Mouse (Mus musculus): ENCODE results near the gene Pnmt. TPM values are rescaled to one million over a fixed set of nuclear protein-coding genes. Genes with fewer than 3 reads are reported as not detected.

The Pnmt gene
- 0.49 and 0.59 TPM in 2 replicates for polyA plus RNA-seq (2014; fragmentation: Nextera tagmentation; extraction: Ambion mirVana)

GRCm38 (mm10) chr11:98385638-98386585 lies at the start of gene Pnmt:
Gene Pnmt (plus strand): TSS chr11:98386450.
- H3K9me3 ChIP-seq (ENCODE audit: control insufficient read depth, low read length): no peaks in the 10 kb centered on the region
- 0 out of 2 replicates have a peak within 1 kb of the TSS, but pooled peaks have one; percentile 10 for H3K4me2 ChIP-seq (ENCODE audit: low read depth, low read length)
- H3K36me3 ChIP-seq (ENCODE audit: control insufficient read depth, insufficient read depth, low read length): peaks cover 2% of the 10 kb centered on the region; the same call in 1 of the 2 replicates
- 62% methylated on average over 21 of the region's 25 CpGs for WGBS
- DNase-seq (ENCODE audit: low spot score) (no peak), ATAC-seq (ENCODE audit: low read depth) (no peak)
- no peaks in the 10 kb centered on the region for H3K4me1 ChIP-seq (ENCODE audit: control insufficient read depth, insufficient read depth, low read length)
- peak within 1 kb of the TSS; percentile 1; the same call in 1 of the 2 replicates for H3K4me3 ChIP-seq (ENCODE audit: low read depth, low read length)
- no peak within 1 kb of the TSS for H3K27ac ChIP-seq (replicated peaks; ENCODE audit: low read depth, low read length)
- H3K27me3 ChIP-seq (replicated peaks; ENCODE audit: control insufficient read depth, insufficient read depth, low read length): peaks cover 49% of the 10 kb centered on the region
- H3K9ac ChIP-seq (ENCODE audit: low read depth, low read length): peak within 1 kb of the TSS; percentile 37; the same call in 1 of the 2 replicates

DNA sequence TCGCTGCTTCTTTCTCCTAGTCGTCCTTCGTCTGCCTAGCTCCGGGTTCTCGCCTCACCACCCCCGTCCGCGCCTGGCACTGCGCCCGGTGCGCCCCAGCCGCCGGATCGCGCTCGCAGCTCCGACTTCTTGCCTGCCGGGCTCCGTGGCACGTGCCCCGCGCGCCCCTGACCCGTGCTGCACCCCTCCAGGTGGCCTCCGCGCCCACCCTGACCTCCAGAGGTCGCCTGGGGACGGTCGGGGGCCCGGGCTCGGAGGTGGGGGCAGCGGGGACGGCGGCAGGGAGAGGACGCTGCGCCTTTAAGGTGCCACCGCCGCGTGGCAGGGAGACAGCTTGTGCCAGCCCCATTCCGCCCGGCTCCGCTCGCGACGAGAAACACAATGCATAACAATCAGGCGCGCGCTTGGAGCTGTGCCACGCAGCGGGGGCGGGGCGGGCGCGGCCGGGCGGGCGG lies 47.7 kb upstream of the Pnmt start:
- Histone ChIP-seq H3K27ac (replicated peaks; ENCODE audit: low read depth, low read length) (no peak overlapping the region), H3K4me1 (ENCODE audit: control insufficient read depth, insufficient read depth, low read length) (peaks cover 10% of the 10 kb centered on the region; the same call in 1 of the 2 replicates), H3K9ac (ENCODE audit: low read depth, low read length) (peak overlapping the region; percentile 66), H3K9me3 (ENCODE audit: control insufficient read depth, low read length) (no peaks in the 10 kb centered on the region), H3K36me3 (ENCODE audit: control insufficient read depth, insufficient read depth, low read length) (no peaks in the 10 kb centered on the region), H3K4me2 (ENCODE audit: low read depth, low read length) (peak overlapping the region; percentile 97), H3K27me3 (replicated peaks; ENCODE audit: control insufficient read depth, insufficient read depth, low read length) (peaks cover 87% of the 10 kb centered on the region), H3K4me3 (ENCODE audit: low read depth, low read length) (peak overlapping the region; percentile 54)
- DNase-seq (ENCODE audit: low spot score) (no peak), ATAC-seq (ENCODE audit: low read depth) (no peak)
- WGBS: 1% methylated on average over 31 of the region's 57 CpGs

DNA sequence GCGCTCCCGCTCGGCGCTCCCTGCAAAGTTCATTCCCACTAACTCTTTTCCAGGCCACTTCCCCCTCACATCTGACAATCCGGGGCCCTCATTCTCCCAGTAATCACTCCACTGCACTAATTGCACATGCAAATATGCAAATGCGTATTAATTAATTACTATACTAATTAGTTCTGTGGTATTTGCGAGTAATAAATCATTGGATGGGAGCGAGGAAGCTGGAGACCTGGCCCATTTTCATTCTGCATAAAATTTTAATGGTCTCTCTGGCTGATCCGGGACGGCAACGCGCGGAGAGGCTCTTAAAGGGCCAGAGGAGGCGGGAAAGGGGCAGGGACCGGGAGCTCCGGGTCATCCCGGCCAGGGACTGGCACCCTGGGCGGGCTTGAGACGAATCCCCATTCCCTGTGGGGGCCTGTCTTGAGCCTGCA lies 47.2 kb upstream of the Pnmt start:
- Histone ChIP-seq H3K36me3 (ENCODE audit: control insufficient read depth, insufficient read depth, low read length) (no peaks in the 10 kb centered on the region), H3K27ac (replicated peaks; ENCODE audit: low read depth, low read length) (no peak overlapping the region), H3K4me3 (ENCODE audit: low read depth, low read length) (peak overlapping the region; percentile 54), H3K27me3 (replicated peaks; ENCODE audit: control insufficient read depth, insufficient read depth, low read length) (peaks cover 82% of the 10 kb centered on the region), H3K9me3 (ENCODE audit: control insufficient read depth, low read length) (no peaks in the 10 kb centered on the region), H3K4me1 (ENCODE audit: control insufficient read depth, insufficient read depth, low read length) (peaks cover 10% of the 10 kb centered on the region; the same call in 1 of the 2 replicates), H3K9ac (ENCODE audit: low read depth, low read length) (peak overlapping the region; percentile 66), H3K4me2 (ENCODE audit: low read depth, low read length) (peak overlapping the region; percentile 97)
- ATAC-seq (ENCODE audit: low read depth): no peak
- WGBS: under 1% methylated on average over 19 of the region's 19 CpGs
- no peak for DNase-seq (ENCODE audit: low spot score)

DNA sequence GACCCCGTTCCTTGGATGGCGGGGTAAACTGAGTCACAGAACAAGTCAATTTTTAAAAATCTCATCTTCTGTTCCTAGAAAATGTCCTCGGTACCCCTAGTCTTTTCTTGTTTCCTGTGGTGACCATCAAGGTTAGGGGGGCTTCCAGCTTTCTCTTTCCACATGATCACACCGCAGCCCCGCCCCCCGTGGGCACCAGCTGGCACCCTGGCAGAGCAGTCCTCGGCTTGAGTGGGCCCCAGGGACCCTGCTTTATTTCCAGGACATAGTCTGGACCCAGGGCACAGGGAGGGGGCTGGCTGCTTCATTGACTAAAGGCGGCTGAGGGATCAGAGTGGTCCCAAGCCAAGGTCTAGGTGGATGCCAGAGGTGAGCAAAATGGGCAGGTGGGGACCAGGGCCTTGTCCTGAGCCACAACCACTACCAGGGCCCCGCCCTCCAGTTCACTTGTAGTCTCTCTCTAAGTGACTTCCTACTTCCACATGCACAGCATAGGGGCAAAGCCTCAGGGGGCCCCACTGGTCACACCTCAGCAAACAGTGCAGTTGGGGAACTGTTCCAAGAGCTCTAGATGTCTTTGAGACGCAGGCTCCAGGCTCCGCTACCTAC lies 46.5 kb upstream of the Pnmt start:
- WGBS: 9% methylated on average over 11 of the region's 11 CpGs
- Histone ChIP-seq H3K9me3 (ENCODE audit: control insufficient read depth, low read length) (no peaks in the 10 kb centered on the region), H3K4me1 (ENCODE audit: control insufficient read depth, insufficient read depth, low read length) (peaks cover 10% of the 10 kb centered on the region; the same call in 1 of the 2 replicates), H3K27me3 (replicated peaks; ENCODE audit: control insufficient read depth, insufficient read depth, low read length) (peaks cover 75% of the 10 kb centered on the region), H3K4me2 (ENCODE audit: low read depth, low read length) (peak overlapping the region; percentile 97), H3K36me3 (ENCODE audit: control insufficient read depth, insufficient read depth, low read length) (no peaks in the 10 kb centered on the region), H3K27ac (replicated peaks; ENCODE audit: low read depth, low read length) (no peak overlapping the region), H3K4me3 (ENCODE audit: low read depth, low read length) (peak overlapping the region; percentile 54), H3K9ac (ENCODE audit: low read depth, low read length) (peak overlapping the region; percentile 66; the same call in 1 of the 2 replicates)
- ATAC-seq (ENCODE audit: low read depth): no peak
- no peak for DNase-seq (ENCODE audit: low spot score)

DNA sequence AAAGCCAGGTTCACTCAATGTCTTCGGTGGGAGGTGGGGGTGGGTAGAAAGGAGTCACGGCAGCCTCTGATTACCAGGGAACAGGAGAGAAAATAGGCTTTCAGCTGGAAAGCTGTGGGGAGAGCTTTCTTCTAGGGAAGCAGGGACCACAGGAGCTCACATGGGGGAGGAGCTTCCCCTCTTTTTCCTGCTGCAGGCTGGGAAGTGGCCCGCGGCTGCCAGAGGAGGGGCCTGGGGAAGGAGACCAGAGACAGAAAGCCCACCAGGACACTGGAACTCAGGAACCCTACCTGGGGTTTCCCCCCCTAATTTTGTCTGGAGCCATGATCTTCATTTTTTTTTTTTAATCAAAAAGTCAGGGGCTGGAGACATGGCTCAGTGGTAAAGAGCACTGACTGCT lies 45.7 kb upstream of the Pnmt start:
- H3K27me3 ChIP-seq (replicated peaks; ENCODE audit: control insufficient read depth, insufficient read depth, low read length): peaks cover 72% of the 10 kb centered on the region
- WGBS: 4% methylated on average over 4 of the region's 4 CpGs
- no peak for DNase-seq (ENCODE audit: low spot score)
- H3K36me3 ChIP-seq (ENCODE audit: control insufficient read depth, insufficient read depth, low read length): no peaks in the 10 kb centered on the region
- no peak overlapping the region for H3K4me2 ChIP-seq (ENCODE audit: low read depth, low read length)
- no peak overlapping the region for H3K9ac ChIP-seq (ENCODE audit: low read depth, low read length)
- H3K4me1 ChIP-seq (ENCODE audit: control insufficient read depth, insufficient read depth, low read length): peaks cover 10% of the 10 kb centered on the region; the same call in 1 of the 2 replicates
- no peak overlapping the region for H3K27ac ChIP-seq (replicated peaks; ENCODE audit: low read depth, low read length)
- H3K9me3 ChIP-seq (ENCODE audit: control insufficient read depth, low read length): no peaks in the 10 kb centered on the region
- no peak for ATAC-seq (ENCODE audit: low read depth)
- no peak overlapping the region for H3K4me3 ChIP-seq (ENCODE audit: low read depth, low read length)

- Histone ChIP-seq H3K4me2 (ENCODE audit: low read depth, low read length) (no peak overlapping the region), H3K9me3 (ENCODE audit: control insufficient read depth, low read length) (no peaks in the 10 kb centered on the region), H3K27me3 (replicated peaks; ENCODE audit: control insufficient read depth, insufficient read depth, low read length) (peaks cover 72% of the 10 kb centered on the region), H3K4me1 (ENCODE audit: control insufficient read depth, insufficient read depth, low read length) (peaks cover 10% of the 10 kb centered on the region; the same call in 1 of the 2 replicates), H3K9ac (ENCODE audit: low read depth, low read length) (no peak overlapping the region), H3K27ac (replicated peaks; ENCODE audit: low read depth, low read length) (no peak overlapping the region), H3K36me3 (ENCODE audit: control insufficient read depth, insufficient read depth, low read length) (no peaks in the 10 kb centered on the region), H3K4me3 (ENCODE audit: low read depth, low read length) (no peak overlapping the region)
- WGBS: 55% methylated on average over 4 of the region's 4 CpGs
- DNase-seq (ENCODE audit: low spot score) (no peak), ATAC-seq (ENCODE audit: low read depth) (no peak)
Measured at GRCm38 (mm10) chr11:98341174-98341573, 45.1 kb upstream of the Pnmt start.

- Histone ChIP-seq H3K4me2 (ENCODE audit: low read depth, low read length) (peak overlapping the region; percentile 60), H3K27me3 (replicated peaks; ENCODE audit: control insufficient read depth, insufficient read depth, low read length) (peaks cover 72% of the 10 kb centered on the region), H3K4me3 (ENCODE audit: low read depth, low read length) (peak overlapping the region; percentile 30), H3K36me3 (ENCODE audit: control insufficient read depth, insufficient read depth, low read length) (no peaks in the 10 kb centered on the region), H3K4me1 (ENCODE audit: control insufficient read depth, insufficient read depth, low read length) (peaks cover 10% of the 10 kb centered on the region; the same call in 1 of the 2 replicates), H3K9me3 (ENCODE audit: control insufficient read depth, low read length) (no peaks in the 10 kb centered on the region), H3K27ac (replicated peaks; ENCODE audit: low read depth, low read length) (no peak overlapping the region), H3K9ac (ENCODE audit: low read depth, low read length) (no peak overlapping the region)
- DNase-seq (ENCODE audit: low spot score) (peak; percentile 84), ATAC-seq (ENCODE audit: low read depth) (peak; percentile 76)
- WGBS: 2% methylated on average over 29 of the region's 29 CpGs
Measured at GRCm38 (mm10) chr11:98342000-98342945, 44.0 kb upstream of the Pnmt start.

All from embryonic facial prominence, embryonic 14.5 days (tissue).